Mouse (Mus musculus): ENCODE measurements at regions not wholly inside any gene's neighbourhood (a gene's known extent, or its start where the extent isn't known, plus 50 kb on each side); places are given as distances from the start of the nearest gene placed in this dataset.

GRCm38 (mm10) chr5:75817396-75817795, 160.9 kb downstream of the Kdr start:
- TF ChIP-seq CTCF (conservative IDR thresholded peaks at IDR 0.05 in 1 of 2, IDR thresholded peaks at IDR 0.05 in 1 of 2; ENCODE audit: low read depth in 2 of 2, low read length in 2 of 2) (no peak), SIN3A (IDR thresholded peaks at IDR 0.05; ENCODE audit: low read length) (no peak), MAX (IDR thresholded peaks at IDR 0.05; ENCODE audit: low read length) (no peak), ZC3H11A (IDR thresholded peaks at IDR 0.05; ENCODE audit: low read depth, low read length) (no peak), EP300 (IDR thresholded peaks at IDR 0.05; ENCODE audit: low read length) (no peak), MAZ (IDR thresholded peaks at IDR 0.05; ENCODE audit: low read depth, low read length) (no peak), ZKSCAN1 (IDR thresholded peaks at IDR 0.05; ENCODE audit: borderline replicate concordance, low read depth, low read length) (no peak), USF1 (IDR thresholded peaks at IDR 0.05; ENCODE audit: low read depth, low read length) (no peak), TBP (conservative IDR thresholded peaks at IDR 0.05; ENCODE audit: low read depth, low read length) (no peak), PAX5 (IDR thresholded peaks at IDR 0.05; ENCODE audit: low read length) (no peak), KAT2A (IDR thresholded peaks at IDR 0.05; ENCODE audit: insufficient replicate concordance, low read length) (no peak), POLR2A (IDR thresholded peaks at IDR 0.05; ENCODE audit: low read depth, low read length) (no peak), MEF2A (IDR thresholded peaks at IDR 0.05; ENCODE audit: borderline replicate concordance, low read depth, low read length) (no peak)

All from CH12.LX (cell line).